Mouse (Mus musculus) brain, embryonic 14.5 days (tissue): Measurements from ENCODE around the gene Naa20.
"Not testable (repeated sequence)": the region's sequence is repeated elsewhere in the genome, so short reads cannot be mapped to it uniquely, and the experiment has no call there.

ENCODE experiments used
- CTCF ChIP-seq: fragments of 200-500 bp; IDR thresholded peaks from 2 replicates; pipeline ENCODE4 v1.5.1; 2012; ENCODE audit warnings: inconsistent platforms, mild to moderate bottlenecking, moderate library complexity, borderline replicate concordance; ENCODE audit not compliant: insufficient read depth, insufficient read length; ENCODE audit errors: extremely low read depth
- POLR2A ChIP-seq: fragments of 200-500 bp; IDR thresholded peaks from 2 replicates; pipeline ENCODE4 v1.6.1; 2012; ENCODE audit warnings: mild to moderate bottlenecking, inconsistent platforms, borderline replicate concordance; ENCODE audit not compliant: poor library complexity, insufficient read depth, insufficient read length, severe bottlenecking; ENCODE audit errors: extremely low read depth

- not testable (repeated sequence) for TF ChIP-seq CTCF, POLR2A
Observed at GRCm38 (mm10) chr2:145905884-145906283, 4.0 kb downstream of the Naa20 start.
